Mouse (Mus musculus) lung, postnatal 25 days (tissue): Measurements from ENCODE around the gene Adrb1.

Source experiments
- DNase-seq: peaks from one replicate; pipeline ENCODE4 v3.0.0; 2022; ENCODE audit warnings: low spot score

Adrb1 gene

DNA sequence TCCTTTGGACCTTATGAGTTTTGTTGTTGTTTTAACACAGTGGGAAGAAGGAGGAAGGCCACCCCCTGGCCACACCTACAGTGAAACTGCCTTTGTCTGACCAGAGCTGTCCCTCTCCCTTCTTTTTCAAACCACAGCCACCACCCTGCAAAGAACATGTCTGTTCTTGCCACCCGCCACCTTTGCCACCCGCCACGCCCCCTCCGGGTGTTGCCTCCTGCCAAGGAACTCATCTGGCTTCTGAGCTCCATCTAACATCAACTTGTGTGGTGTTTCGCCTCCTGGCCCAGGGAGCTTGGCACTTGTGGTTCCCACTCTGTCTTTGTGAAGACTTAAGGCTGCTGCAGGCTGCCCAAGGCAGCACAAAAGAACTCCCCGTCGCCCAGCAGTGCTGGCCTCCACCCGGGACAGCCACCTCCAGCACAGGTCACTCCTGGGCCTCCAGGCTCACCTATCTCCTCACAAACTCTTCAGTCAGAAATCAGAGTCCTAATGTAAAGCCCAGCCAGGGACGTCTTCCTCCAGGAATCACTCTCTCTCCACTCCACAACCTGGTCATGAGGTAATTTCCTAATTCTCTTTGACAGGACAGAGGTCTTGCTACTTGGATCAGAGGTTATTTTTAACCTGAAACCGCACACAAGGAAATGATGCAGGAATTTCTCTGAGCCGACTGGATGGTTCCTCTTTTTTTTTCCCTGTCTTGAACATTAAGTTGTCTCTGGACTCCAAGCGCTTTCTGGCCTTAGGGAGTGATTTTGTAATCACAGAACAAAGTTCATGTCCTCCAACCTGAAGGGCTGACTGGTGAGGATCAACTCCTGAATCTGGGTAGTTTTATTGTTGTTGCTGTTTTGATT, 18.5 kb upstream of the Adrb1 start:
- peak; percentile 27 for DNase-seq

DNA sequence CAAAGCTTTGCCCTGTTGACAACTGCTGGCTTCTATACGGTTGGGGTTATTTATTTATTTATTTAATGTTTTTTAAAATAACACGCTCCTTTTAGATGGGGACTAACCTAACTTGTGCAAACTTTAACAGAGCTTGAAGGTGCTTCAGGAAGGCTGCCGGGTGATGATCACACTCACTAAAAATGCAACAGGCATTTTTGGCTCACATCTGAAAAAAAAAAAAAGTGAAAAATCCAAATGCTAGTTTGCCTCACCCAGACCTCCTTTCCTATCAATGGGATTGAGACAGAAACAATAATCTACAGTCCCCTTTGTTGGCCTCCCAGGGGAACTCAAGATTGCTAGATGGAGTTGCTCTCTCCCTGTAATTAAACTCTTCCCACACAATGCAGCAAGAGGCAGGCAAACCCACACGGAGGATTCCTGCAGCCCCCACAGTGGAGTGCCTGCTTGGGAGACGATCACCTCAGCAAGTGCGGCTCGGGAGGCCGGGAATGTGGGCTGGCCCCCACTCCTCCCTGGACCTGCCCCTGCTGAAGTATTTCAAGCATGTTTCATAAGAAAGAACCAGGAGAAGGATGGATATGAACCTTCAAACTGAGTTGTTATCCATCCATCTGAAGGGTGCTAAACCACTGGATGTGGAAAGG, 16.8 kb upstream of the Adrb1 start:
- peak; percentile 34 for DNase-seq

DNA sequence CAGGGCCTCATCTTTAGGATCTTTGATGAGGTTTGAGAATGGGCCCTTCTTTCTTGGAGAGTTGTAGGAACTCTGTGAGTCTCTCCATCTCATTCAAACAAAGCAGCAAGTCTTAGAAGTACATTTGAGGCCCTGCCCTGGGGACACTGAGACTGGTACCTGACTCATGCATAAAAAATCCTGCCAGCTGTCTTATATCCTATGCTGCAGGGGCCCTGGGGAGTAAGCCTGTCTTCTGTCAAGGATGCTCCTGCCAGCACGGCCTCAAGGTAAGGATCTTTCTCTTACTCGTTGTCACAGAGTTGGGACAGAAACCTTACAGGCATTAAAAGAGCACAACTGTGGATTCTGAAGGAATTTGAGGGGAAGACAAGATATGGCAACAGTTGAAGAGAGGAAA, 13.2 kb upstream of the Adrb1 start:
- no peak for DNase-seq

DNA sequence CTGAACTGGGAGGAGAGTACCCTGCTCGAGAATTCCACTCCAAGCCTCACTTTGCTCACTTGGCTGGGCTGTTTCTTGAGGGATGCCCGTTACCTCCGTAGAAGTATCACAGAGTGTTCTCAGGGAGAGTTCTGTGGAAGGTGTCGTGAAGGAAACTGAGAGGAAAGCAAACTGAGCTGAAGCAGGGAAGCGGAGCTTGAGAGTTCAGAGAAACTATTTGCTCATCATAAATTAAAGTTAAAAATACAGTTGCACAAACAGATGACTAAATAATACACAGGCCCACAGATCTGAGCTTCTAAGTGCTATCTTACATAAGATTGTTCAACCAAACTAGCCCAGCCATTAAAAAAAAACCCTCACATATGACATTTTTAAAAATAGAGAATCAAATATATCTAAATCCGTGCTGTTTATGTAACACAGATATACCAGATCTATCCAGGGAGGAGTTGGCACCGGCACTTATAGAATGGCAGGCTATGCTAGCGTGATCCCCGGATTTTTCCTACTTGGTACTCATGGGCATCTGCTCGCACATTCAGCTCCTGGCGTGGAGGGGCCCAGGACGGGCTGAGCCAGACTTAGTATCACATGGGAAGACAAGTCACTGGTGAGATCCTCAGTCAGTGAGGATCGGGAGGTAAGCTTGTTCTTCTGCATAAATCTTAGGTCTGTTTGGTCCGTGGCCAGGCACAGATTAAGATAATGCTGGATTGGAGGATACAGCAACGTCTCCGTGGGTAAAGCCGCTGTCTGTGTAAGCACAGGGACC, 11.7 kb upstream of the Adrb1 start:
- DNase-seq: no peak

DNA sequence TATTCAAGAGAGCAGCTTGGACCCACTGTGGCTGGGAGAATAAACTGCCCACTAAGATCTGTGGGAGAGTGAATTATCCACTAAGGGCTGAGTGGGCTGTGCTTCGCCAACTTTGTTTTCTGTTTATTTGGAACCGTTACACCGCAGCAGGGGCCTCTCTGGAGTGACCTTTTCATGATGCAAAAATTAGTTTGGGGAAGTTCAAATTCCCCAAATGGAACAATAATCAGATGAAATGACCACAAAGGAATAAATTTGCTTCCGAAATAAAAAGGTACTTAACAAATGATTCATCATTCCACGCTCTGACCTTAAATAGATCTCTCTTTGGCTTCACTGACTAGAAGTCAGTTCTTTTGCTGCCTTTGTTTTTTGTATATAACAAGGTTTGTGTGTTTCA, 8.4 kb upstream of the Adrb1 start:
- no peak for DNase-seq

DNA sequence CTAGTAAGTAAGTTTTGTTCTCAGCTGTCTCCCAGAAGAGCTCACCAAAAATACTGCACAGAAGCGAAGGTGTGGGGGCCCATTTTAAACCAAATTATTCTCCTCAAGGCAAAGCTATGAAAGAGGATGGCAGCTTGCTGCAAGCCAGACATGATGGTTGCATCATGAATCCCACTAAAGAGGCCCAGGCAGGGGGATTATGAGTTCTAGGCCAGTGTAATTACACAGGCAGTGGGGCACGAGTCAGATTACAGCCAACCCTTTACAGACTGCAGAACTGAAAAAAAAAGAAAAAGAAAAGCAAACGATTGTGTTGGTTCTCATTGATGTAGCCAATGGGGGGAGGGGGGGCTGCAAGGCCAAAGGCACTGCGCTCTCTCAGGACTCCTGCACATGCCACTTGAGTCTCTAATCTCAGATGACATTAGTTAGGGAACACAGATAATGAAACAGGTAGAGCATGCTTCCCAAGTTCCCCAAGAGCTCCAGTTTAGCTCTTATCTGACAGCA, 7.3 kb upstream of the Adrb1 start:
- DNase-seq: no peak

DNA sequence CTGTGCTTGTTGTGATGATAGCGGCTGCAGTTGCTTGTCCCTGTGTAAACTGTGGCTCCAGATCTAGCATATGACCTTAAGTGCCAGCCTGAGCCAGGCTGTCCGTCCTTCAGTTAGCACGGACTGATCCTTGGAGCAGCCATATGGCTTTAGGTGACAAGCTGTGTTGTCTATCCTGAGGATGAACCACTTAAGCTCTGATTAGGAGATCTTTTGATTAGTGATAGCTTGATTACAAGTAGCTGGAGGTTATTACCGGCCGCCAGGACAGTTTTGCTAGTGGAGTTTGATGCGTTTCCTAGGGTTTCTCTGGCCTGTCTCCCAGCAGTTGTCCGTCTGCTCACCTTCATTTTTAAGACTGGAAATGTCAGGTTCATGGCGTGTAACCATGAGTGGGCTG, 4.0 kb upstream of the Adrb1 start:
- DNase-seq: no peak

DNA sequence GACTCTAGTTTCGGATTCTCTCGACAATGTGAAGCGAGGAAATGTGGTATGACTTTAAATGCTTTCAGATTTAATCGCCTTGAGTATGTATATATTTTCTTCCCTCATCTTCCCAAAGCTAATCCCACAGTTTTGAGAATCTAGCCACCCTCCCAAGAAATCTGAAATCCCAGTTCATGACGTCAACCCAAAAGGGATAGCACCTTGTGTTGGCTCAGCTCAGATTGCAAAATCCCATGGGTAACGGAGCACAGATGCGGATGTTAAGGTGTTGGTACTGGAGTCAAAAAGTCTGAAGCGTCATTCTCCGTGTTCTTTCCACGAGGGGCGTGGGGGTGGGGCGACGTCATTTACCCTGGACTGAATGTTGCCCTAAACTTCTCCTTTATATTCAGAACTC, 1.1 kb upstream of the Adrb1 start:
- peak; percentile 38 for DNase-seq

DNA sequence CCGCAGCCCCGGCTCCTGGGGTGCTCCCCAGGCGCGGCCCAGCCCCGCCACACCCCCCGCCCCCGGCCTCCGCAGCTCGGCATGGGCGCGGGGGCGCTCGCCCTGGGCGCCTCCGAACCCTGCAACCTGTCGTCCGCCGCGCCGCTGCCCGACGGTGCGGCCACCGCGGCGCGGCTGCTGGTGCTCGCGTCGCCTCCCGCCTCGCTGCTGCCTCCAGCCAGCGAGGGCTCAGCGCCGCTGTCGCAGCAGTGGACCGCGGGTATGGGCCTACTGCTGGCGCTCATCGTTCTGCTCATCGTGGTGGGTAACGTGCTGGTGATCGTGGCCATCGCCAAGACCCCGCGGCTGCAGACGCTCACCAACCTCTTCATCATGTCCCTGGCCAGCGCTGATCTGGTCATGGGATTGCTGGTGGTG, 300 bp downstream of the Adrb1 start:
- DNase-seq: no peak

DNA sequence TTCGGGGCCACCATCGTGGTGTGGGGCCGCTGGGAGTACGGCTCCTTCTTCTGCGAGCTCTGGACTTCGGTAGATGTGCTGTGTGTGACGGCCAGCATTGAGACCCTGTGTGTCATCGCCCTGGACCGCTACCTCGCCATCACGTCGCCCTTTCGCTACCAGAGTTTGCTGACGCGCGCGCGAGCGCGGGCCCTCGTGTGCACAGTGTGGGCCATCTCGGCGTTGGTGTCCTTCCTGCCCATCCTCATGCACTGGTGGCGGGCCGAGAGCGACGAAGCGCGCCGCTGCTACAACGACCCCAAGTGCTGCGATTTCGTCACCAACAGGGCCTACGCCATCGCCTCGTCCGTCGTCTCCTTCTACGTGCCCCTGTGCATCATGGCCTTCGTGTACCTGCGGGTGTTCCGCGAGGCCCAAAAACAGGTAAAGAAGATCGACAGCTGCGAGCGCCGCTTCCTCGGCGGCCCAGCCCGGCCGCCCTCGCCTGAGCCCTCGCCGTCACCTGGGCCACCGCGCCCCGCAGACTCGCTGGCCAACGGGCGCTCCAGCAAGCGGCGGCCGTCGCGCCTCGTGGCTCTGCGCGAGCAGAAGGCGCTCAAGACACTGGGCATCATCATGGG, 822 bp downstream of the Adrb1 start:
- DNase-seq: peak; percentile 36

DNA sequence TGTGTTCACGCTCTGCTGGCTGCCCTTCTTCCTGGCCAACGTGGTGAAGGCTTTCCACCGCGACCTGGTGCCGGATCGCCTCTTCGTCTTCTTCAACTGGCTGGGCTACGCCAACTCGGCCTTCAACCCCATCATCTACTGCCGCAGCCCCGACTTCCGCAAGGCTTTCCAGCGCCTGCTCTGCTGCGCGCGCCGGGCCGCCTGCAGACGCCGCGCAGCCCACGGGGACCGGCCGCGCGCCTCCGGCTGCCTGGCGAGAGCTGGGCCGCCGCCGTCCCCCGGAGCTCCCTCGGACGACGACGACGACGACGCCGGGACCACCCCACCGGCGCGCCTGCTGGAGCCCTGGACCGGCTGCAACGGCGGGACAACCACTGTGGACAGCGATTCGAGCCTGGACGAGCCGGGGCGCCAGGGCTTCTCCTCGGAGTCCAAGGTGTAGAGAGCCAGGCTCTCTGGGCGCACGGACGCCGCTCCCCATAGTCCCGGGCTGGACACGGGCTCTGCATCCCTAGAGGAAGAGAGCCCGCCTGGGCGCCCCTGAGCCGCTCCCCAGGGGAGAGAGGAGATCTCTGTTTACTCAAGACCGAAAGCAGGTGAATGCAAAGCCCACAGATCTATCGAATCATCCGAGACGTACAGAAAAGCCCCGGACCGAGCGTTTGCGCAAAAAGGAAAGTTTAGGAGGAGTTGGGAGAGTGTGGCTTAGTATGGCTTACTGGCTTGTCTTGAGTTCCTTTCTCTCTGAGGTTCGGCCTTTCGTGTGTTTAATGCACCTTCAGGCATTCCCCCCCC, 1.5 kb downstream of the Adrb1 start:
- DNase-seq: peak; percentile 40

DNA sequence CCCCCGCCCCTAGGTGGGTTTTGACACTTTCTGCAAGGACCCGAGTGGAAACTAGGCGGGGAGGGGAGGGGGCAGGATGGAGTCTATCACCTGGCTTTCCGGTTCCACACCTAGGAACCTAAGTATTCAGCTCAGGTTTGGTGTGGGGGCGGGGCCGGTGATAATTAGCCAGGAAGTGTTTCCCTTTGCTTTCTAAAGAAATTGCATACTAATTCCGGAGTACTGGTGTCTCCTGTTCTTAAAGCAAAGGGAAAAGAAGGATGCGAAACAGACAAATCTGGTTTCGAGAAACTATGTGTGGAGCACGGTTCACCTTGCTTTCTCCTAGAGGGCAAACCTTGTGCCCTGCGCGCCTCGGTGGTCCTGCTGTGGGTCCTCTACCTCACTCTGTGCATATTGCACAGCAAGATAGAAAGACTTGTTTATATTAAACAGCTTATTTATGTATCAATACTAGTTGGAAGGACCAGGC, 2.2 kb downstream of the Adrb1 start:
- DNase-seq: peak; percentile 45

DNA sequence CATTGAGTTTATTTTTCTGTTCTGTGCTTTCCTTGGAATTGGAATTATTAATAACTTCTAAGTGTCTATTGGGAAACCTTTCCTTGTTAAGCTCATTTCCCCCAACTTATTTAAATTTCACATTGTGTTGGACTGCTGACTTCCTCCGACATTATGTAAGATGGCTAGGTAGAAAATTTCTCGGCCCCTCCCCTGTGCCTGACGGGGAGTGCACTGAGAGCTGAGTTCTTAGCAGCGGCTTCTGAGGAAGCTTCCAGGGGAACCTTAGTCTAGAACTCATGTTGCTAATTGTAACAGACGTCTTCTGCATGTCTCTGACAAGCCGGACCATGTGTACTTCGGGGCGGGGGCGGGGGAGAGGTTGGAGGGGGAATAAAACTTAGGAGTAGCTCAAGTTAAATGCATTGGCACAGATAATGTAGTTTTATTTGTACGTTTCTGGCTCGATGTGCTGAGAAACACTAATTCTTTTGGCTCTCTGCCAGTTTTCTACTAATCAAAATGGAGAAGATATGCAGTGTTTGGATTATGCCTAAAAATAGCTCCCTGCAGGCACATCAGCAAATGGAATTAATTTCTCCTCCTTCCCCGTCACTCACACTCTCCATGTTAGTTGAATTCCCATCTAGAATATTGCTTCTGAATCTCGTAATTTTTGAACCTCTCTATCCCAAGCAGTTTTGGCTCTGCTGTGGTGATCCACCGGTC, 5.3 kb downstream of the Adrb1 start:
- DNase-seq: peak; percentile 36

DNA sequence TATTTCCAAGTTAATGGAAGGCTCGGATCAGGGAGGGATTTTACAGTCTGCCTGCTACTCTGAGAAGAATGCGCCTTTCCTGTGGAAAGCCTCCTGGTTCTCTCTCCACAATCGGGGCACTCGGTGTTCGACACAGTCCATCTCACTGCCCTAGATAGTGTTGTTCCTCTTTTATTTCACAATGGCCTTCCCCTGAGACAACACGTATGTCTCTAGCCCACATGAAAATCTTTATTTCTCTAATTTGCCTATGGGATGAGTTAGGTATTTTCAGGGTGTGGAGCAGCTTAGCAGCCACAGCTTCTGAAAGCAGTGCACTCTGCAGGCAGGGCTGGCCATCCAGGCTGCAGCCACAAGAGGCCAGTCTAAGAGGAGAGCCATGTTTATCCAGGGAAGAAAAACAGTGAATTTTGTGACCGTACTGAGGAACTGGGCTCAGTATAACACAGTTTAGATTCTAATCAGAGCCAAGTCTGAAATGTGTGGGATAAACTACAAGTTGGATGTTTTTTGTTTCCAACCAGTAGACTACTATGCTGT, 12.1 kb downstream of the Adrb1 start:
- no peak for DNase-seq

DNA sequence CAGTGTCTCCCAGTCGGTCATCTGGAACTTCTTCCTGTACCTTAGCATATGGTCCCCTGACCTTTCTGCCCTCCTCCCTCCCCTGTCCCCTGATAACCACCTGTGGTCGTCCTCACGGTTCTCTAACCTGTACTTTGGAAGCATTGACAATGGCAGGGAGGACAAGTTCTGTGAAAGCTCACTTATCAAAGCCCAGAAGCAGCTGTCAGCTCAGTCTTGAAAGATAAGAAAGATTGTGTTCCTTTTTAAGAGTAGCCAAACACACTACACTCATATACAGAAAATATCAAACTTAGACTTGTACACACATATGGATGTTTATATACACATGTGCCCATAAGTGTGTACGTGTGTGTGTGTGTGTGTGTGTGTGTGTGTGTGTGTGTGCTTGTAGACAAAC, 13.7 kb downstream of the Adrb1 start:
- no peak for DNase-seq

DNA sequence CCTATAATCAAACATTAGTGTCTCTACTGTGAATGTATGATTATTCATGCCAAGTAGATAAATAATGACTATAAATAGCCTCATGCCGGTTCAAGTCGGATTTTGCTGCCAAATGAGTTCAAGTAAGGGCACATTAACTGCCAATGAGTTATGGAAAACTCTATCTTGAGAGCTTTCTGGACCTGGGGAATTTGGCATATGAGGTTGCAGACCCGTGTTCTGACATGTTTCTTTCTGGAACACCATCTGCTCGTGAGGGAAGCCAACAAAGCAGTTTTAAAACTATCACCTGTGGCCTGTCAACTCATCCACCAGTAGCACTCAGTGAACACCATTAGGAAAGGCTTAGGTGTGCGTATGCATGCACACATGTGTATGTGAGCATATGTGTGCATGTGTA, 14.3 kb downstream of the Adrb1 start:
- DNase-seq: no peak

DNA sequence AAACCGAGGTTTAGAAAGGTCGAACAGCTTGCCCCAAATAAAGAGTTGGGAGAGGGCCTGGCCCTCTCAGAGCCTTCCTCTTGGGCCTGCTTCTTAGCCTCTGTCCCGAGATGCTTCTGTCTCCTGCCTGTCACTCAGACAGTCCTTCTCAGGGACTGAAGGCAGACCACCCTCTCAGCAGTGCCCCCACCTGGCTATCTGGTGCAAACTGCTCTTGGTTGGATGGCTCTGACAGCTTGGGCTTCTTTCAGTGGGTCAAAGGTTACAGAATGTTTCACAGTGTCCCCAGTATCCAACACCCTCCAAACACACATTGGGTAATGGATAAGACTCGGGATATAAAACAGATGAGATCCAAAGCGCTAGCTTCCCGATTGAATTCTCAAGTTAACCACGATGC, 23.1 kb downstream of the Adrb1 start:
- DNase-seq: peak; percentile 30

DNA sequence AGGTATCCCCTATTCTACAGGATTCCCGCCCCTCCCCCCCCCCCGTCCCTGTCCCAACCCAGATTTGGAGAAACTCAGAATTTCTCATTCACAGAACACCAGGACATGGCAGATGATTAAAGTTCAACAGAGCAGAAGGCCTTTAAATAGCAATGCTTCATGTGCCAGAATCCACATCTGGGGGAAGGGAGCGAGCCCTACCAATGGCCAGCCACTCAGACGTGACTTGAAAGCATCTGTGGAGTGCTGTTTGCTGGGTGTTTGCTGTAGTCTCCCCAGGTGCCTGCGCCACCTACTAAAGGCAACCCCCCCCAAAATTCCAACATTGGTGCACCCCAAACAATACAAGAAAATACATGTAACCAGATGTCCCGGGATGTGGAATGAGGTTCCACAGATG, 23.5 kb downstream of the Adrb1 start:
- DNase-seq: no peak

DNA sequence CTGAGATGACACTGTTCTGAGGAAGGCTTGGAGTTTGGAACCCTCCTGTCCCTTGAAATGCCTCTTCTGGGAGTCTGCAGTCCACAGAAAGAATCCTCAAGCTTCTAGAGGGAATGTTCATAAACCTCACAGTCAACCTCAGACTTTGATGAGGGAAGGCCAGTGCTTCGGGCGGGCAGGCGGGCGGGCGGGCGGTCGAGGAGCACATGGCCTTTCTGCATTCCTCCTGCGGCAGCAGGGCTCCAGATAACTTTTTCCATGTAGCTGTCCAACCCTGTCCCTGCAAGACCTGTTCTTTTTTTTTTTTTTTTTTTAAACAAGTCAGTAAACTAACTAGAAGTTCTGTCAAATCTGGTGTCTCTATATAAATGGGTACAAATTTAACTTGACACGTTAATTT, 24.6 kb downstream of the Adrb1 start:
- no peak for DNase-seq

DNA sequence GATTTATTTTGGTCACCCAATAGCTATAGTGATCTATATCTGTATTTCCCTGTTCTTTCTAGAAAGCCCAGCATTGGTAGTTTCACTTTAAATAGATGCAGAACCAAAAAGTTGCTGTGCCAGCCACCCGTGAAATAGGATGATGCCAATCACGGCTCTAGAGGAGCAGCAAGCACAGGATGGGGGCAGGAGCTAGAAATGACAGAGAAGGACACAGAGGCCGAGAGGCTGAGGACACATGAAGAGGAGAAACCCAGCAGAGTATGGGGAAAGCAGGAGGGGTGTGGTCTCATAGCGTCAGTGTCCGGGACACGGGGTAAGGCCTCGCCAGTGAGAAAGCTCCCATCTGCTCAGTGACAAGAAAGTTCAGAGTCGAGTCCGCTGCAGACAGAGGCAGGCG, 25.9 kb downstream of the Adrb1 start:
- DNase-seq: no peak
